Mouse (Mus musculus): ENCODE data around the gene Syt7. TPM values are rescaled to one million over a fixed set of nuclear protein-coding genes. Genes with fewer than 3 reads are reported as not detected.

Syt7 gene
- polyA plus RNA-seq (2012; rRNA removed): 50.2 and 85.2 TPM in 2 replicates

- DNase-seq (ENCODE audit: low read depth): peak; percentile 95
- TF ChIP-seq CTCF (IDR thresholded peaks at IDR 0.05; ENCODE audit: borderline replicate concordance, extremely low read depth, insufficient read depth, insufficient read length): peak; percentile 66
- TF ChIP-seq POLR2A (IDR thresholded peaks at IDR 0.05; ENCODE audit: borderline replicate concordance, extremely low read depth, insufficient read depth, insufficient read length, poor library complexity, severe bottlenecking): peak; percentile 74
Measured at GRCm38 (mm10) chr19:10388615-10389313, at the start of gene Syt7. Syt7 (plus strand) TSS chr19:10389090.

- TF ChIP-seq CTCF (IDR thresholded peaks at IDR 0.05; ENCODE audit: borderline replicate concordance, extremely low read depth, insufficient read depth, insufficient read length): no peak
- no peak for TF ChIP-seq POLR2A (IDR thresholded peaks at IDR 0.05; ENCODE audit: borderline replicate concordance, extremely low read depth, insufficient read depth, insufficient read length, poor library complexity, severe bottlenecking)
- DNase-seq (ENCODE audit: low read depth): peak; percentile 60
Measured at GRCm38 (mm10) chr19:10339271-10339670, 49.6 kb upstream of the Syt7 start.

DNA sequence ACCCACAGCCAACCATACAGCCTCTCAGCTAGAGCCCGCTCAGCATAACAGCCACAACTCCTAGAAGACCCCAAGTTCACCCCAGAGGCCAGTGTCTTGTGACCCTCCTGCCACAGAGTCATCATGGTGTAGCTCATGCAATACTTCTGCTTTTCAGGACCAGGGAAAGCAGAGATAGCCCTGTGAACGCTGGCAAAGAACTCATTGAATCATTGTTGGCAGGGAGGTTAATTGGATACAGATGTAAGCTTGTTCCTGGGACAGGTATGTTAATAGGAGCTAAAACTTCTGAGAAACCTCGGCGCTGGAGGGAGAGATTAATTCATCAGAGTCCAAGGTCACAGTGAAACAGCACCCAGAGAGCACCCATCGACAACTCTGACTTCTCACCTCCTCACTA lies 48.2 kb upstream of the Syt7 start:
- no peak for TF ChIP-seq POLR2A (IDR thresholded peaks at IDR 0.05; ENCODE audit: borderline replicate concordance, extremely low read depth, insufficient read depth, insufficient read length, poor library complexity, severe bottlenecking)
- TF ChIP-seq CTCF (IDR thresholded peaks at IDR 0.05; ENCODE audit: borderline replicate concordance, extremely low read depth, insufficient read depth, insufficient read length): no peak
- DNase-seq (ENCODE audit: low read depth): no peak

DNA sequence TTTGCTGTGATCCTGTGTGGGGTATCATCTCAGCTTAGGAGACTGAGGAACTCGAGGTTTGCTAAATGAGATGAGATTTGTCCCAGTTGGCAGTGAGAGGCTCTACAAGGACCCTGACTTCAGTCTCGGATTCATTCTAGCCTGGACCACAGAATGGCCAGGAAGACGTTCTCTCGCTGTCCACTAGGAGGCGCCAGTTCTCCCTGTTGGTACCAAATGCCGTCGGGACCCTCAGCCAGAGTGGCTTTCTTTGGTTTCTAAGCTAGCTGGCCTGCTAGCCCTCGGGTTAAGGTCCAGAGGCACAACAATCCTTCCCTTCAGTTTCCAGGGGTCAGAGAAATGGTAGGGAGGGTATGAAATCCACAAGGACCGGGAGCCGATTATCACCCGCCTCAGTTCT lies 47.7 kb upstream of the Syt7 start:
- no peak for TF ChIP-seq POLR2A (IDR thresholded peaks at IDR 0.05; ENCODE audit: borderline replicate concordance, extremely low read depth, insufficient read depth, insufficient read length, poor library complexity, severe bottlenecking)
- TF ChIP-seq CTCF (IDR thresholded peaks at IDR 0.05; ENCODE audit: borderline replicate concordance, extremely low read depth, insufficient read depth, insufficient read length): peak; percentile 94
- peak; percentile 84 for DNase-seq (ENCODE audit: low read depth)

GRCm38 (mm10) chr19:10341817-10342439 lies 47.0 kb upstream of the Syt7 start:
- TF ChIP-seq CTCF (IDR thresholded peaks at IDR 0.05; ENCODE audit: borderline replicate concordance, extremely low read depth, insufficient read depth, insufficient read length) (no peak), POLR2A (IDR thresholded peaks at IDR 0.05; ENCODE audit: borderline replicate concordance, extremely low read depth, insufficient read depth, insufficient read length, poor library complexity, severe bottlenecking) (no peak)
- DNase-seq (ENCODE audit: low read depth): peak; percentile 94

GRCm38 (mm10) chr19:10343866-10344265 lies 45.0 kb upstream of the Syt7 start:
- no peak for TF ChIP-seq POLR2A (IDR thresholded peaks at IDR 0.05; ENCODE audit: borderline replicate concordance, extremely low read depth, insufficient read depth, insufficient read length, poor library complexity, severe bottlenecking)
- no peak for DNase-seq (ENCODE audit: low read depth)

DNA sequence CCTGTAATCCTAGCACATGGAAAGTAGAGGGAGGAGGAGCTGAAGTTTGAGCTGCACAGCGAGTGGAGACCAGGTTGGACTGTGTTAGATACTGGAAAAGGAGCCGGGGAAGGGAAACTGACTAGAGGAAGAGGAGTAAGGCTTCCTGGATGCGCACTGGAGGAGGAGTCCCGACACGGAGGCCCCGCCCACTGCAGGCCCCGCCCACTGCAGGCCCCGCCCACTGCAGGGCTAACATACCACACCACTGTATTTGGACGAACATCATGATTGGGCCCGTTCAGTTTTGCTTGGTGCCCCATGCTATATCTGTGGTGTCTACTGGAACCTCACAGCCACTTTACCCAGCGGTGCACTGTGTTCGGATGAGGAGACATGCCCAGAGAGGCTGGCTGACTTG lies 43.2 kb upstream of the Syt7 start:
- TF ChIP-seq CTCF (IDR thresholded peaks at IDR 0.05; ENCODE audit: borderline replicate concordance, extremely low read depth, insufficient read depth, insufficient read length) (no peak), POLR2A (IDR thresholded peaks at IDR 0.05; ENCODE audit: borderline replicate concordance, extremely low read depth, insufficient read depth, insufficient read length, poor library complexity, severe bottlenecking) (no peak)
- no peak for DNase-seq (ENCODE audit: low read depth)

DNA sequence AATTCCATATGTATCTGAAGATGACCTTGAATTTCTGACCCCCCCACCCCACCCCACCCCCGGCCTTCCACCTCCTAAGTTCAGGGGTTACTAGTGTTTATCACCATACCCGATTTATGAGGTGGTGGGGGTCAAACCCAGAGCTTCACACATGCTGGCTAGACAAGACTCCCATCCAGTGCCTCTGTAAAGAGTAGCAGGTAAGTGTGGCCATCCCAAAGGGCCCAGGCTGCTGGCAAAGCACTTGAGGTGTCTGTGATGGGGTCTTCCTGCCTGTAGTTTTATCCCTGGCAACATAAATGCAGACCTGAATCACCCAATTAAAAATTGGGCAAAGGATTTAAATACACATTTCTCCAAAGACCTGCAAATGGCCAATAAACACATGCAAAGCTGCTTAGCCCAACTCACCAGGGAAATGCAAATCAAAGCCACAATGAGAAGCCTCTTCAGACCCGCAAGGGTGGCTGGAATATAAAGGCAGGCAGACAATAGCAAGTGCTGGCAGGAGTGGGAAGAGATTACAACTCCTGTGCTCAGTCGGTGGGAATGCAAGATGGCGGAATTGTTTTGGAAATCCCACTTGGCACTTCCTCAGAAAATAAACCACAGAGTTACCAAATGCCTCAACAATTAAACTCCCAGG lies 41.1 kb upstream of the Syt7 start:
- TF ChIP-seq POLR2A (IDR thresholded peaks at IDR 0.05; ENCODE audit: borderline replicate concordance, extremely low read depth, insufficient read depth, insufficient read length, poor library complexity, severe bottlenecking) (no peak), CTCF (IDR thresholded peaks at IDR 0.05; ENCODE audit: borderline replicate concordance, extremely low read depth, insufficient read depth, insufficient read length) (no peak)
- peak; percentile 81 for DNase-seq (ENCODE audit: low read depth)

DNA sequence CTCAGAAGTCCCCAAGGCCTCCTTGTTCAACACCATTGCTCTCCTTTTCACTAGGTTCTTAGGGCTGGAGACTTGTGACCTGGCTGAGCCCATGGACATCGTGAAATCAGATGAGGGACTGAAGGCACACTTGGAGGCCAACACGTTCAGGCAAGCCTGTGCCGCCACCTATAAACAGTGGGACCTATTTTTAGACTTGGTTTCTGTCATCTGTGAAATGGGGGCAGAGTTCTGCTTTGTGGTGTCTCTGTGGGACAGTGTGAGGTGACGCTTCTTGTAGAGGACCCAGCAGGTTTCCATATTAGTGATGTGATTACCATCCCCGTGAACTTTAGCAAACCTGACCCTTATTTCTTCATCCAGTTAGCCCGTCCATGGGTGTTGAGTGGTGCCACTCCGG lies 36.7 kb upstream of the Syt7 start:
- TF ChIP-seq POLR2A (IDR thresholded peaks at IDR 0.05; ENCODE audit: borderline replicate concordance, extremely low read depth, insufficient read depth, insufficient read length, poor library complexity, severe bottlenecking) (no peak), CTCF (IDR thresholded peaks at IDR 0.05; ENCODE audit: borderline replicate concordance, extremely low read depth, insufficient read depth, insufficient read length) (no peak)
- no peak for DNase-seq (ENCODE audit: low read depth)

DNA sequence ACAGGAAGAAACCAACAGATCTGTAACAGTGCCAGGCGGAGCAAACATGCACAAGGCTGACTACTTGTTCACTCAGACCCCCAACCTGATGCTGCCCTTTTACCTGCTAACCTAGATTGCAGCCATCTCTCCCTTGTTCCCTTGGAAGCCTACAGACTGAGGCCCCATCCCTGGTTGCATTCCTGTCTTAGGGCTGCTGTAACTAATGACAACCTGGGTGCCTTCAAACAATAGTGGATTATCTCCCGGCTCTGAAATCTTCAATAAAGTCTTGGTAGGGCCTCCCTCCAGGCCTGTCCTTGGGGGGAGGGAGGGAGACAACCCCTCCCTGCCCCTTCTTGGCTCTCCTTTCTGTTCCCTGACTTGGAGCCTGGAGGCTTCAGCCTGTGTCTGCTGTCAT lies 34.1 kb upstream of the Syt7 start:
- peak; percentile 56 for DNase-seq (ENCODE audit: low read depth)
- TF ChIP-seq CTCF (IDR thresholded peaks at IDR 0.05; ENCODE audit: borderline replicate concordance, extremely low read depth, insufficient read depth, insufficient read length) (no peak), POLR2A (IDR thresholded peaks at IDR 0.05; ENCODE audit: borderline replicate concordance, extremely low read depth, insufficient read depth, insufficient read length, poor library complexity, severe bottlenecking) (no peak)

DNA sequence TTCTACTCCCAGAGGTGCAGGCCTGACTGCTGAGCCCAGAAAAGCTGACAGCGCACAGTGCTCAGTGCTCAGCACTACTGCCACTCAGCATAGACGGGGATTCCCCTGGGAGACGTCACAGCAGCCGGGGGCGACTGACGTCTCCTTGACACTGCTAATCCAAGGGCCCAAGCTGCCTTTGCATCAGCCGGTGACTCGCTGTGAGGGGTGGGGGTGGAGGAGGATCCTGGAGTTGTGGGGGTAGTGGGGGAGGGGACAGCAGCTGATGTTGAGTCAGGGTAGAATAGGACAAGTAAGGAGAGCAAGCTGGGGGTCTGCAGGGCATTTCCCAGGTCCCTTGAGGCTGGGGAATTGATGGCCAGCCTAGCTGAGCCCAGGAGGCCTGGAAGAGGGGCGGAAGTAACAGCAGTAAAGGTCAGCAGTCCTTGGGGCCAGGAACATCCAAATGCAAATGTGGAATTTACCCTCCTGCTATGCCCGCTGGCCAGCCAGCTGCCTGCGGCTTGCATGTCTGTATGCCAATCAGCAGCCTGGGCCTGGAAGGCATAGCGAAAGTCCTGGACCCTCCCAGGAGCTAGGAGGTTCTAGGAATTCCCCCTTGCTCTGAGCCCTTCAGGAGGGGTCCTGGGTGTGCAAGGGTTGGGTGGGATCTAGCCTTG lies 31.9 kb upstream of the Syt7 start:
- TF ChIP-seq POLR2A (IDR thresholded peaks at IDR 0.05; ENCODE audit: borderline replicate concordance, extremely low read depth, insufficient read depth, insufficient read length, poor library complexity, severe bottlenecking) (no peak), CTCF (IDR thresholded peaks at IDR 0.05; ENCODE audit: borderline replicate concordance, extremely low read depth, insufficient read depth, insufficient read length) (no peak)
- DNase-seq (ENCODE audit: low read depth): peak; percentile 76

Measured in brain, embryonic 14.5 days (tissue).